Mouse (Mus musculus) ES-Bruce4 (cell line): Measurements from ENCODE around the gene Hist2h2aa1.
"Not testable (repeated sequence)": the region's sequence is repeated elsewhere in the genome, so short reads cannot be mapped to it uniquely, and the experiment has no call there.

Experiments used
- CTCF ChIP-seq: IDR thresholded peaks from one replicate; pipeline ENCODE4 v1.8.1; 2011; ENCODE audit warnings: low read depth, low read length
- EP300 ChIP-seq: IDR thresholded peaks from 2 replicates; pipeline ENCODE4 v1.6.1; 2011; ENCODE audit warnings: low read depth, low read length; ENCODE audit not compliant: insufficient read depth
- POLR2A ChIP-seq: IDR thresholded peaks from one replicate; pipeline ENCODE4 v1.8.1; 2011; ENCODE audit warnings: low read length; ENCODE audit not compliant: insufficient read depth

- TF ChIP-seq EP300, POLR2A, CTCF: not testable (repeated sequence)
These were observed 5.1 kb upstream of the Hist2h2aa1 start, which contains the start of gene Hist2h2aa2 for GRCm38 (mm10) chr3:96239949-96240798.
